Mouse (Mus musculus) hindbrain, embryonic 12.5 days (tissue): Measurements from ENCODE around the gene Gm43720. TPM values are rescaled to one million over a fixed set of nuclear protein-coding genes. Genes with fewer than 3 reads are reported as not detected.

Source experiments
- ATAC-seq: fragments of 200-750 bp; cut with Nextera tagmentation; 2 replicates; pipeline ENCODE4 v1.8.0; 2017; ENCODE audit warnings: moderate TSS enrichment; ENCODE audit not compliant: low FRiP score
- H3K27ac ChIP-seq: fragments of 300-500 bp; sonication (generic); 2 replicates; pipeline ENCODE4 v1.5.1; 2016; ENCODE audit warnings: mild to moderate bottlenecking
- H3K27me3 ChIP-seq: fragments of 300-500 bp; sonication (generic); 2 replicates; pipeline ENCODE4 v1.6.1; 2016; ENCODE audit warnings: mild to moderate bottlenecking
- H3K36me3 ChIP-seq: fragments of 300-500 bp; sonication (generic); 2 replicates; pipeline ENCODE4 v1.6.1; 2016; ENCODE audit warnings: mild to moderate bottlenecking
- H3K4me1 ChIP-seq: fragments of 300-500 bp; sonication (generic); 2 replicates; pipeline ENCODE4 v1.6.1; 2016
- H3K4me2 ChIP-seq: fragments of 300-500 bp; sonication (generic); replicated peaks from 2 replicates; pipeline ENCODE4 v1.6.1; 2016; ENCODE audit warnings: mild to moderate bottlenecking
- H3K4me3 ChIP-seq: fragments of 300-500 bp; sonication (generic); 2 replicates; pipeline ENCODE4 v1.5.1; 2016; ENCODE audit warnings: mild to moderate bottlenecking
- H3K9ac ChIP-seq: fragments of 300-500 bp; sonication (generic); 2 replicates; pipeline ENCODE4 v1.6.1; 2016; ENCODE audit warnings: mild to moderate bottlenecking, moderate library complexity
- H3K9me3 ChIP-seq: fragments of 300-500 bp; sonication (generic); replicated peaks from 2 replicates; pipeline ENCODE4 v1.6.1; 2016; ENCODE audit warnings: mild to moderate bottlenecking
- WGBS: fragments of 180-500 bp; shearing (Covaris S2); methylation state at CpG from one replicate; pipeline ENCODE4 v1.1.7; 2016; 5-methylcytosine and 5-hydroxymethylcytosine counted together
- polyA plus RNA-seq: library from polyadenylated mRNA; unstranded; fragments of >200 nt; fragmentation: Nextera tagmentation; extraction: Ambion mirVana; gene quantifications from 2 replicates; pipeline ENCODE4 v1.2.1, GENCODE M21; 2016

Gene Gm43720
- polyA plus RNA-seq, 1 experiment from 2014 or later = 0.12 TPM

DNA sequence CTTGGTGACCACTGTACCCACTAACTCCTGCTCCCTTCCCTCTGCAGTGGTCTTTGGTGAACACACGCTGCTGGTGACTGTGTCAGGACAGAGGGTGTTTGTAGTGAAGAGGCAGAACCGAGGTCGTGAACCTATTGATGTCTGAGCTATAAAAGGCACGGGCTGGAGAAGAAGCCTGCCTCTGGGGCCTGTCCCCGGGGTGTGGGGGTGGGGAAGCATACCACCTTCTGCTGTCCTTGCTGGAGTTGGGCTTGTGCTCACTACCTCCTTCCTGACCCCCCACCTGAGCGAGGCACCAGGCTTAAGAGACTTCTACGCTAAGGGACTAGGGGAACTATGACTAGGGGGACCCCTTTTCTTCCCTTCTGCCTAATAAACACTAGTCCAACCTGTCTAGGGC is 20.8 kb downstream of the Gm43720 start:
- peaks cover 31% of the 10 kb centered on the region for H3K4me1 ChIP-seq

GRCm38 (mm10) chr5:138258542-138258941 is 21.2 kb downstream of the Gm43720 start:
- Histone ChIP-seq H3K27ac (no peak overlapping the region), H3K9me3 (no peaks in the 10 kb centered on the region), H3K4me2 (no peak overlapping the region), H3K4me3 (no peak overlapping the region), H3K27me3 (no peaks in the 10 kb centered on the region), H3K4me1 (peaks cover 31% of the 10 kb centered on the region), H3K9ac (no peak overlapping the region), H3K36me3 (peaks cover 40% of the 10 kb centered on the region)
- 86% methylated on average over 6 of the region's 6 CpGs for WGBS
- ATAC-seq = no peak

More for the DNA sequence above, 20.8 kb downstream of the Gm43720 start:
- no peak for ATAC-seq
- Histone ChIP-seq H3K4me2 (no peak overlapping the region), H3K27ac (no peak overlapping the region), H3K4me3 (no peak overlapping the region), H3K9me3 (no peaks in the 10 kb centered on the region), H3K9ac (no peak overlapping the region), H3K27me3 (no peaks in the 10 kb centered on the region), H3K36me3 (peaks cover 40% of the 10 kb centered on the region)
- 77% methylated on average over 7 of the region's 7 CpGs for WGBS

GRCm38 (mm10) chr5:138258078-138258477 is 21.7 kb downstream of the Gm43720 start:
- WGBS = 86% methylated on average over 3 of the region's 3 CpGs
- no peak for ATAC-seq

GRCm38 (mm10) chr5:138257585-138257978 is 22.2 kb downstream of the Gm43720 start:
- no peak overlapping the region for H3K9ac ChIP-seq
- ATAC-seq = no peak

More at GRCm38 (mm10) chr5:138258078-138258477, 21.7 kb downstream of the Gm43720 start:
- Histone ChIP-seq H3K27me3 (no peaks in the 10 kb centered on the region), H3K4me2 (no peak overlapping the region), H3K36me3 (peaks cover 40% of the 10 kb centered on the region), H3K9me3 (no peaks in the 10 kb centered on the region), H3K9ac (no peak overlapping the region), H3K4me3 (no peak overlapping the region), H3K4me1 (peaks cover 27% of the 10 kb centered on the region), H3K27ac (no peak overlapping the region)

GRCm38 (mm10) chr5:138256966-138257584 is 22.7 kb downstream of the Gm43720 start:
- H3K27ac ChIP-seq = no peak overlapping the region
- H3K4me3 ChIP-seq = no peak overlapping the region
- no peaks in the 10 kb centered on the region for H3K9me3 ChIP-seq
- no peaks in the 10 kb centered on the region for H3K27me3 ChIP-seq
- WGBS = 90% methylated on average over 10 of the region's 10 CpGs
- H3K4me1 ChIP-seq = peaks cover 17% of the 10 kb centered on the region
- H3K36me3 ChIP-seq = peaks cover 40% of the 10 kb centered on the region
- H3K4me2 ChIP-seq = no peak overlapping the region
- no peak for ATAC-seq
- no peak overlapping the region for H3K9ac ChIP-seq

More at GRCm38 (mm10) chr5:138257585-138257978, 22.2 kb downstream of the Gm43720 start:
- no peak overlapping the region for H3K4me3 ChIP-seq
- 94% methylated on average over 4 of the region's 4 CpGs for WGBS
- H3K4me2 ChIP-seq = no peak overlapping the region
- H3K27me3 ChIP-seq = no peaks in the 10 kb centered on the region
- no peak overlapping the region for H3K27ac ChIP-seq
- peaks cover 22% of the 10 kb centered on the region for H3K4me1 ChIP-seq
- peaks cover 40% of the 10 kb centered on the region for H3K36me3 ChIP-seq
- H3K9me3 ChIP-seq = no peaks in the 10 kb centered on the region

GRCm38 (mm10) chr5:138256094-138256467 is 23.7 kb downstream of the Gm43720 start:
- peak overlapping the region; percentile 79 for H3K4me2 ChIP-seq
- peak overlapping the region; percentile 75 for H3K9ac ChIP-seq
- H3K27ac ChIP-seq = peak overlapping the region; percentile 79
- H3K4me3 ChIP-seq = peak overlapping the region; percentile 67
- H3K27me3 ChIP-seq = no peaks in the 10 kb centered on the region
- WGBS = 20% methylated on average over 7 of the region's 7 CpGs
- H3K9me3 ChIP-seq = no peaks in the 10 kb centered on the region
- no peak; the same call in 1 of the 2 replicates for ATAC-seq
- H3K4me1 ChIP-seq = peaks cover 14% of the 10 kb centered on the region
- peaks cover 31% of the 10 kb centered on the region for H3K36me3 ChIP-seq

GRCm38 (mm10) chr5:138255353-138256093 is 24.2 kb downstream of the Gm43720 start, which contains the start of gene Lamtor4:
Gene Lamtor4 (plus strand): TSS chr5:138255482.
- ATAC-seq = peak; percentile 99
- peak within 1 kb of the TSS; percentile 67 for H3K4me3 ChIP-seq
- peak within 1 kb of the TSS; percentile 79 for H3K4me2 ChIP-seq
- H3K36me3 ChIP-seq = peaks cover 25% of the 10 kb centered on the region
- under 1% methylated on average over 38 of the region's 38 CpGs for WGBS
- peaks cover 14% of the 10 kb centered on the region for H3K4me1 ChIP-seq
- H3K9me3 ChIP-seq = no peaks in the 10 kb centered on the region
- peak within 1 kb of the TSS; percentile 75 for H3K9ac ChIP-seq
- no peaks in the 10 kb centered on the region for H3K27me3 ChIP-seq
- peak within 1 kb of the TSS; percentile 79 for H3K27ac ChIP-seq

- H3K27me3 ChIP-seq = no peaks in the 10 kb centered on the region
- H3K9ac ChIP-seq = no peak overlapping the region
- H3K4me2 ChIP-seq = no peak overlapping the region
- no peak overlapping the region for H3K4me3 ChIP-seq
- H3K36me3 ChIP-seq = peaks cover 2% of the 10 kb centered on the region; the same call in 1 of the 2 replicates
- no peak overlapping the region for H3K27ac ChIP-seq
- no peaks in the 10 kb centered on the region for H3K9me3 ChIP-seq
- H3K4me1 ChIP-seq = peaks cover 12% of the 10 kb centered on the region
- WGBS = 82% methylated on average over 3 of the region's 3 CpGs
- no peak for ATAC-seq
Observed at GRCm38 (mm10) chr5:138253061-138253460, 26.7 kb downstream of the Gm43720 start.

DNA sequence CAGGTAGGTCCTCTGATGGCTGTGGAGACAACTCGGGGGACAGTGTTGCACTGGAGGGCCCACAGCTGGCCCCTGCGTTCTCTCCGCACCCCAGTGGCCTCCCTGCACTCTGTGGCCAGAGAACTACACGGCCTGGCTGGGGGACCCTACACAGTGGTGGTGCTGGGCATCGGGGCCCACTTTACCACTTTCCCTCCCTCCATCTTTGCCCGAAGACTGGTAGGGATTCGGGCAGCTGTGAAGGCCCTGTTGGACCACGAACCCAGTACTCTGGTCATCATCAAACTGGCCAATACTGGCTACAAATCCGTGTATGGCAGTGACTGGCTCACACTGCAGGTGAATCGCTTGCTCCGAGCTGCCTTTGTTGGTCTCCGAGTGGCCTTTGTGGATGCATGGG is 28.6 kb downstream of the Gm43720 start:
- Histone ChIP-seq H3K4me3 (no peak overlapping the region), H3K4me1 (peaks cover 8% of the 10 kb centered on the region)
- WGBS = 82% methylated on average over 12 of the region's 12 CpGs

DNA sequence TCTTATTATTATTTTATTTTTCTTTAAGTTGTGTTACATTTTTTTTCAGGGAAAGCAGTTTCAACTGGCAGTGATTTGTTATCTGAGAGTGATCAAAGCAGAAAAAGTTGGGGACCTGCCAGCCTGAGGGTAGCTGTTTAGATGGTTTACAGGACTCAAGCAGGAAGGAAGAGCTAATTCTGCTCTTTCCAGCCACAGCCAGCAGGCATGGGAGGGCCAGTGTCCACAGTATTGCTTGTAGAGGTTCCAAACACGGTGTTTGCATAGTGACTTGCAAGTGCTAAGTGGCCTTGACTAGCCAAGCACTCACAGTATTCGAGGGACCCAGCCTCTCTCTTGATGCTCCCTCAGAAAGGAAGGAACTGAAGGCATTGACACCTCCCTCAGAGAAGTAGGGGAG is 38.2 kb downstream of the Gm43720 start:
- no peak for ATAC-seq
- Histone ChIP-seq H3K4me3 (no peak overlapping the region), H3K9me3 (no peaks in the 10 kb centered on the region), H3K4me2 (no peak overlapping the region), H3K27ac (no peak overlapping the region), H3K36me3 (no peaks in the 10 kb centered on the region), H3K9ac (no peak overlapping the region), H3K4me1 (no peaks in the 10 kb centered on the region), H3K27me3 (no peaks in the 10 kb centered on the region)
- 39% methylated on average over 2 of the region's 2 CpGs for WGBS

More for the DNA sequence above, 28.6 kb downstream of the Gm43720 start:
- H3K4me2 ChIP-seq = no peak overlapping the region
- H3K27ac ChIP-seq = no peak overlapping the region
- H3K9me3 ChIP-seq = no peaks in the 10 kb centered on the region
- no peak for ATAC-seq
- H3K27me3 ChIP-seq = no peaks in the 10 kb centered on the region
- H3K9ac ChIP-seq = no peak overlapping the region
- no peaks in the 10 kb centered on the region for H3K36me3 ChIP-seq

- Histone ChIP-seq H3K27me3 (no peaks in the 10 kb centered on the region), H3K4me2 (no peak overlapping the region), H3K36me3 (no peaks in the 10 kb centered on the region), H3K9ac (no peak overlapping the region), H3K4me3 (no peak overlapping the region), H3K9me3 (no peaks in the 10 kb centered on the region), H3K4me1 (no peaks in the 10 kb centered on the region), H3K27ac (no peak overlapping the region)
- no peak for ATAC-seq
Observed at GRCm38 (mm10) chr5:138234224-138234623, 45.5 kb downstream of the Gm43720 start.

DNA sequence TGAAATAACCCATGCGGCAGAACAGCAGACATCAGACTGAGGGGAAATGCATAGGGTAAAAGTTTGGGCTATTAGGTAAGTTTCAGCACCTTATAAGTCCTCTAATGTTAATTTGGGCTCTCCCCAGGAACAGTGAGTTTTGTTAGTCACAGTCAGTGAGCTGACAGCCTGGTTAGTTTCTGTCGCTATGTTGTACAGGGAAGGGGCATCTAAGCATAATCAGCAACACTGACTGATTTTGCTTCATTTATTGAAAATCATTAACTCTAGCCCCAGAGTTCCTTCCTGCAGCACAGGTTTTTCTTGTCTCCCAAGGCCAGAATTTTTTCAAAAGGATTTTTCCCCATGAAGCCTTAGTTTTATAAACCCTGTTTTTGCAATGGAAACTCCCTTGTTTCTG is 46.0 kb downstream of the Gm43720 start:
- no peaks in the 10 kb centered on the region for H3K27me3 ChIP-seq
- no peak overlapping the region for H3K27ac ChIP-seq
- H3K4me1 ChIP-seq = no peaks in the 10 kb centered on the region
- H3K4me2 ChIP-seq = no peak overlapping the region
- no peak overlapping the region for H3K4me3 ChIP-seq
- no peak overlapping the region for H3K9ac ChIP-seq
- WGBS = 86% methylated on average over 2 of the region's 2 CpGs
- H3K9me3 ChIP-seq = no peaks in the 10 kb centered on the region
- no peak for ATAC-seq
- no peaks in the 10 kb centered on the region for H3K36me3 ChIP-seq
